Mouse (Mus musculus): Measurements from ENCODE around the gene Fastk.
A peak's percentile ranks its signal among the peaks of the same experiment; 100 is the strongest.

The Fastk gene

DNA sequence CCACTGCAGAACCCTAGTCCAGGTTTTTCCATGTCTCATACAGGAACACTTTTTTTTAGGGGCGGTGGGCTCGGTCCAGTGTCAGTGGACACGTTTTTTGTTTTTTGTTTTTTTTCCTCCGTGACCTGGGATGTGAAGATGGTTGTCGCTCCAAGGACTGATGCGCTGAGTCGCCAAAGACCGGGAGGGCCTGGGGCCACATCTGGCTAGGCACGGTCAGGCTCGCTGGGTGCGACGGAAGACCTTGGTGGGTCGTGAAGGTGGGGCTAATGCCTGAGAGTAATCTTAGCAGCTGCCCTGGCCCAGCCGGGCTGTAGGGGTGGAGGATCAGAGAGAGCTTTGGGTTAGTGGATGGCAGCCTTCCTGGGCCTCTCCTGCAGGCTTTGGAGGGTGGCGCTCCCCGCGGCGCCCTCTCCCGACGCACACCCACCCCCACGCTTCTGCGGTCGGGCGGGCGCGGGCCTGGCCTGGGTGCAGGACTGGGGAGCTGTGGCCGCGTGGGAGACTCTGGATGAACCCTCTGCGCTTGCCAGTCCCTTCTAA lies 7.7 kb upstream of the Fastk start:
- DNase-seq (ENCODE audit: low spot score) = no peak

DNA sequence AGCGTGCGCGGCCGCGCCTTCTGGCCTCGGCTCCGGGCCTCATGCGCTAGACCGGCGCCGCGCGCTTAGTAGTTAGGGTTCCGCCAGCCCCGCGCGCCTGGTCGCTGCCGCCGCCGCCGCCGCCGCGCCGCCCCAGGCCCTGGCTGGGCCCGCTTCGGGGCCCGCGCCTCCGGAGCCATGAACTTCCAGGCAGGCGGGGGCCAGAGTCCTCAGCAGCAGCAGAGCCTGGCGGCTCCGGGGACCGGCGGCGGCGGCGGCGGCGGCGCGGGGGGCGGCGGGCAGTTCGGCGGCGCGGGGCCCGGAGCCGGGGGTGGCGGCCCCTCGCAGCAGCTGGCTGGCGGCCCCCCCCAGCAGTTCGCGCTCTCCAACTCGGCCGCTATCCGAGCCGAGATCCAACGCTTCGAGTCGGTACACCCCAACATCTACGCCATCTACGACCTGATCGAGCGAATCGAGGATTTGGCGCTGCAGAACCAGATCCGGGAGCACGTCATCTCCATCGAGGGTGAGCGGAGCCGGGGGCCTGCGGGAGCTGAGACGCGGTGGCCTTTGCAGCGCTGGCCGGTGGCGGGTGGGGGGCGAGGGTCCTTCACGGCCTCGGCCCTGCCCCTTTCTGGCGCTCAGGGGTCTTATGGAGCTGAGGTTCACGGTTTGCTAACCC lies 7.1 kb upstream of the Fastk start, which contains the start of gene Agap3:
Agap3 (plus strand) TSS at position 148 of the 661 bp plus-strand sequence.
- no peak for DNase-seq (ENCODE audit: low spot score)

DNA sequence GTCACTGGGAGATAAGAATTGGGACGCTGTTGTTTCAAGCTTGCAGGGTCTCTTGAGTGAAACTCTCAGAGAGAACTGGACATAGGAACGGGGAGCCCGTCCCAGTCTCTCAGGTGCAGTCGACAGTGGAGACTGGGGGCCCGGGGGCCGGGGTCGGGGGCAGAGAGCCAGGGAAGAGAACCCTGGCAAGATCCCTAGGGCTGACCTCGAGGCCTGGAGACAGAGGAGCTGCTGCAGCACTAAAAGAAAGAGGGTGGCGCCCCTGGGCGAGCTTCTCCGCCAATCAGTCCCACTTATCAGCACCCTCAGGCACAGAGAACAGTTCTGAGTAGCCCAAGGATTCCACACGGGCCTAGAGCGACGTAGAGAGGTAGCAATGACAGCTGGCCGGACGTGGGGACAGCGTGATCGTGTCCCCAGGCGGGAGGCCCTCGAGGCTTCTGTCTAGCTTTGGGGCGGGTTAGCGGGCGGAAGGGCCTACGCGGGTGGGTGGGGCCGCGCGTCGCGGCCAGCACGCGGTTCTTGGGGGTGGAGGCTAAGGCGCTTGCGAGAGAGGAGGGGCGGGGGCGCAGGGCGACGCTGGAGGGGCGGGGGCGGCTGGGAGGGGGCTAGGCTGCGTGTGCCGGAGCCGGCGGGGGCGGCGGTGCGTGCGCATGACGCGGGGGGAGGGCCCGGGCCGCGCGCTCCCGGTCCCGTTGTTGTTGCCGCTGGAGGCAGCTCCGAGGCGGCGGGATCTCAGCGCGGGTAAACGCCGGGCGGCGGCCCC lies 6.4 kb upstream of the Fastk start:
- peak; percentile 85 for DNase-seq (ENCODE audit: low spot score)

DNA sequence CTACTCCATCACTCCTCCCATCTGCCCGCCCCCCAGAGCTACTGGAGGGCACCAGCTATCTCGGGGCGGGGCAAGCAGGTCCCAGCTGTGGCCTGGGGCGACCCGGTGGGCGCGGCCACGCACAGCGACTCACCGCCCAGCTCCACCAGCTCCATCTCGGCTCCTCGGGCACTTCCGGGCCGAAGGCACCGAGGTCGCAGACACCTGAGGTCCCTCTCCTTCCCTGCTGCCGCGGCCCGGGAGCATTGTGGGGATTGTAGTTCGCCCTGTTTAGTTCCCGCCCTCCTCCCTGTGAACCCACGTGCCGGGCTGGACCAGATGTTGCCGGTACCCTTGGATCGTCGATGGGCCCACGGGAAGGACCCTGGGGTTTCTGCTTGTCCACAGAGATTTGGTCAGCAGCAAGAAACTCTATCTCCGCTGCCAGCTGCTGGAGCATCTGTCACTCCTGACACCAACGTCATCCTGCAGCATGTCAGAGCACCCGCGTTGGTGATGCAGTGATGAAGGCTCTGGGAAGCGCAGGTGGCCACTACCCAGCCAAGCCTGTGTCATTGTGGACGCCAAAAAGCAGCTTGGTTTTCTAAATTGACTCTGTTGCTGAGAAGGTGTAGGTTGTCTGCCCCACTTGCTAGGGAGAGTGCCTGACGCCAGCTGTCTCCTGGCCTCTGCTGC lies 2.7 kb upstream of the Fastk start, which contains the start of gene Tmub1:
Tmub1 (minus strand) TSS at position 231 of the 675 bp plus-strand sequence.
- peak; percentile 85 for DNase-seq (ENCODE audit: low spot score)

DNA sequence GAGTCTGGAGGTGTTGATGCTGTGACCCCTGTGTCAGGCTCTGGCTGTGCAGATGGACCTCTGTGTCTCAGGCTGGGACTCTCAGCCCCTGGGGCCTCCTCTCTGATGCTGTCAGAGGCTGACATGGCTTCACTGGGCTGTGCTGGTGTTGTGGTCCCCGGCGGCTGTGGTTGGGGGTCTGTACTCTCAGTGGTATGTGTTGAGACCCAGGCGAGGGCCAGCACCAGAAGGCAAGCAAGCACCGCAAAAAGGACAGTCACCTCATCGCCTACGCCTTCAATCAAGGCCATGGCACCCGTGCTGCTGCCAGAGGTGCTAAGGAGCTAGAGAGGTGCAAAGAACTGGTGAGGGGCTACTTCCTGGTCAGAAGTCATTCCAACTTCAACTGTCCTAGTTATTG lies 1.5 kb upstream of the Fastk start:
- no peak for DNase-seq (ENCODE audit: low spot score)

DNA sequence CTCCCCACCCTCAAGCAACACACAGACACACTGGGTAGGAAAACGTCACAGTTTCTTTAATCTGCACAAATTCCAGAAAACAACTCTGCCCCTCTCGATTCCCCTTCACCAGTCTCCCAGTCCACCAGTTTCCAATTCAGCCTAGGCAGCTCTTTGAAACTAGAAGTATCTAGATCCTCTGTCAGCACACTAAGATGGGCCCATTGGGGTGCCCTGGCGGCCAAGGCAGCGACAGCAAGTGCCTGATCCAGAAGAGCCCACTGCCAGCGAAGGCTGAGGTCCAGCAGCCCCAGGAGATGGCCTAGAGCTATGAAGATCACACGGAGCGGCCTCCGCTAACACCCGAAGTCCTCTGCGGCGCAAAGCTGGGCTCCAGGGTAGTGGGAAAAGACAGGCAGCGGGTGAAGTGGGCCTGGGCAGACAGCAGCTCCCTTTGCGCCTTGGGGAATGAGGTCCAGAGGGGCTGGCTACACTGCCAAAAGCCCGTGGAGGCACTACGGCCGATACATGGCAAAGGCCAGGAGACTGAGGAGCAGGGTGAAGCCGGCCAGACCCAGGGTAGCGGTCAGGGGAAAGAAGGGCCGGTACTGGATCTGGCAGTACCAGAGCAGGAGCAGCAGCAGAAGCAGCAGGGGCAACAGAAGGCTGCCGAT lies 467 bp upstream of the Fastk start:
- no peak for DNase-seq (ENCODE audit: low spot score)

DNA sequence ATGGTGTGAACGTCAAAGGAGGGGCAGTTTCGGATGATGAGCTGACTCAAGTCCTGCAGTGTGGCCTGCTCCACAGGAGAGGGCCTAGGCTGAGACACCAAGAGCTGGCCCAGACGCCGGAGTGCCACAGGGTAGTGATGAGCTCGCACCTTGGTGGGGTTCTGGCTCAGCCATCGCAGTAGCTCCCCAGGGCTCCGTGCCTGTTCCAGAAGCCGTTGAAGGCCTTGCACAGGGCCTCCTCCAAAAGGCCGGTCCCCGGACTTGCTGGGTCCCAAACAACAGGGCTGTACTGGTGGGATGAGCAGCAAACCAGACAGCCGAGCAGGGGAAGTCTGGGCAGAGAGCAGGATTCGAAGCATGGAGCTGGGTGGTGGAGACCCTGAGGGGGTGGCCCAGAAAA lies 1.2 kb downstream of the Fastk start:
- no peak for DNase-seq (ENCODE audit: low spot score)

DNA sequence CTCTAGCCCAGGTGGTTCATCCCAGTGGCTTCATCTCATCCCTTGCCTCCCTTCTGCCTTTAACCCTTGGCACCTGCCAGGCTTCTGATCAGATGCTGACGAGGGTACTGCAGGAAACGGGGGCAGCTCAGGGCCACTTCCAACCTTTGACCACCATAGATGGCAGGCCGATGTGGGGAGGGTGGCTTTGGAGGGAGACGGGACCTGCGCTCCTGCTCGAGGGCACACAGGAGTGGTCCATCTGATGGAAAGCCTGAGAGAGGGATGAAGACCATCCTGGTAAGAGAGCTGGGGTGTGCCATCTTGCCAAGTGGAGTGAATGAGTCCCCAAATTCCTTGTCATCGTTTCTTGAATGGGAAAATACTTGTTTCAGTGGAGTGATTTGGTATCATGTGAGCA lies 1.9 kb downstream of the Fastk start:
- no peak for DNase-seq (ENCODE audit: low spot score)

DNA sequence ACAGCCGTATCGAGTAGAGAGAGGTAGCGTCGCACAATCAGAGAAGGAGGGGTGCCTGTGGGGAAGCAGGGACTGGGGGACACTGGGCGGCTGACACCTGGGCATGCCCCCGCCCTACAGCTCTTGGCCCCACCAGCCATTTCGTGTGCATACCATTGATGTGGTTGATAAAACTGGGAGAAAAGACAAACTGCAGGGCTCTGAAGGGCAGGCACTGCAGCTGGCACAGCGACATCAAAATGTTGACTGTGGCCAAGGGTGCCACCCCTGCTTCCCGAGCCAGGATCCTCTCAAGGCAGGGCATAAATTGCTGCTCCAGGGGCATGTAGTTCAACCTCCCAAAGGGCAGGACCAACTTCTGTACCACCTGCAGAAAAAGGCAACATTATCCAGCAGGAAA lies 3.1 kb downstream of the Fastk start:
- no peak for DNase-seq (ENCODE audit: low spot score)

DNA sequence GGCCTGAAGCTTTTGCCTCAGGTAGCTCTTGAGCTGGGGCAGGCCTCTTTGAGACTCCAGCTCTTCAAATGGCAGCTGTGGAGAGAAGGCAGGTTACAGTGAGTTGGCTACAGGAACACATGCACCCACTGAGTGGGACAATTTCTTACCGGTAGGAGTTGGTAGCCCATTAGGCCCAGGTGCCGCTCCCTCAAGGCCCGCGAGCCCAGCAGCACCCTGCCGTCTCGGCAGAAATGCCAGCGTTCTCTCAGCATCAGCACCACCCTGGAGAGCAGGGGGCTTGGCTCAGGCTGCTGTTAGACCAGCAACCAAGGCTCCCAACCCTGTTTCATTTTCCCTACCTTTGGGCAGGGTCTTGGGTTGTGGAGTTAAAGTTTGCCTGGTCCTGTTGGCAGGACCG lies 3.9 kb downstream of the Fastk start:
- DNase-seq (ENCODE audit: low spot score) = no peak

DNA sequence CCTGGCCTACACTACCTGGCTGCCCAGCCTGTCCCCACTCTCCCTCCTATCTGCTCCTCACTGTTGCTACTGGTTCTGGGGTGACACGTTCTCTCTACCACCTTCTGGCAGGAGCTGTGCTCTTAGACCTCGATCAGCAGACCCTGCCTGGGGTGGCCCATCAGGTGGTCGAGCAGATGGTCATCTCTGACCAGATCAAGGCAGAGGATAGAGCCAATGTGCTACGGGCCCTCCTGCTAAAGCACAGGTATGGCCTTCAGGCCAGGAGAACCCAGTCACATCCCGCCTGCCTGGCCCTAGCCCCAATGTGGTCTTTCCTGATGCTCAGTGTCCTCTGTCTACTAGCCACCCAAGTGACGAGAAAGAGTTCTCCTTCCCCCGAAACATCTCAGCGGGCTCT lies 11.1 kb downstream of the Fastk start:
- no peak for DNase-seq (ENCODE audit: low spot score)

DNA sequence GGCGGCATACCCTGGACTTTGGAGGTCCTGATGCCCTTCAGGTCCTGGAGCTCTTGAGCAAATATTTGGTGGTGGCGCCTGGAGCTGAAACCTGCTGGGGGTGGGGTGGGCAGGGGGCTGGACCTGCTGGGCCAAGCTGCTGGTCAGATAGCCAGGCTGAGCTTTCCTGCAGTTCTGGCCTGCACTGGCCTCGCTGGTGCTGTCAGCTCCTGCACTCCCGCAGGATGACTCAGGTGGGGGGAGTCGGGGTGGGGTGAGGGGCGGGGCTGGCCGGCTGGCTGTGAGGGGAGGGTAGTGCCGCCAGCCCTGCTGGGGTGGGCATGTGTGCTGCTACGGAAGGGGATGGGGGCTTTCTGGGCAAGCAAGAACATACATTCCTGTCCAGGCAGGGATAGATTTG lies 16.5 kb downstream of the Fastk start:
- DNase-seq (ENCODE audit: low spot score) = no peak

DNA sequence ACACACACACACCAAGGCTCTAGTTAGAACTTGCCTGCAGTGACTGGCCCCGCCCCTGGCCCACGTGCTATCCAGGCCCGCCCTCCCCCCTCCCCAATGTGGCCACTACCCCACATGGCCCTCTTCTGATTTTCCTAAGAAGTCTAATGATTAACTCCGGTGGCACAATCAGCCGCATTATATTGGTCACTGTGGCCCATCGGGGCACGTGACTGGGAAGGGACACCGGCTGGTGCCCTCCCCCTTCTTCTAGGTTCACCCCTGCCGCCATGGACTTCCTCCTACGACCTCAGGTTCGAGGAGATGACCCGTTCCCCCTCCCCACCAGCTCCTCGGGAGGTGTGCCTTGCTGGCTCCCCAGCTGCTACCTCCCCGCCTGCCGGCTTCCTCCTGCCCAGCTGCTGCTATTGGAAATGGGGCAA lies 17.1 kb downstream of the Fastk start:
- no peak for DNase-seq (ENCODE audit: low spot score)

DNA sequence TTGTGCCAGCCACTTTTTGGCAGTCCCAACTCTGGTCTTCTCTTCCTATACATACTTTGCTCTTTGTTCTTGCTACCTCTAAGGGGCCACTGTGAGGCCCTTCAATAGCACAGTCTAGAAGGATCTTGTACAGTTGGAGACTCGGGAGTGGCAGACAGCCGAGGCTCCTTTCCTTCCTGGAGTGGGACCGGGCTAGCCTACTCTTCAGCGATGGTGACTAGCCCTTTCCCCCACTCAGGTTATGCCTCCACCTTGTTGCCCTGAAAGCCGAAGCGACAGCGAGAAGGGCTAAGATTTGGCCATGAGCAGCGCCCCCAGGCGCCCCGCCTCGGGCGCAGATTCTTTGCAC lies 17.8 kb downstream of the Fastk start:
- no peak for DNase-seq (ENCODE audit: low spot score)

DNA sequence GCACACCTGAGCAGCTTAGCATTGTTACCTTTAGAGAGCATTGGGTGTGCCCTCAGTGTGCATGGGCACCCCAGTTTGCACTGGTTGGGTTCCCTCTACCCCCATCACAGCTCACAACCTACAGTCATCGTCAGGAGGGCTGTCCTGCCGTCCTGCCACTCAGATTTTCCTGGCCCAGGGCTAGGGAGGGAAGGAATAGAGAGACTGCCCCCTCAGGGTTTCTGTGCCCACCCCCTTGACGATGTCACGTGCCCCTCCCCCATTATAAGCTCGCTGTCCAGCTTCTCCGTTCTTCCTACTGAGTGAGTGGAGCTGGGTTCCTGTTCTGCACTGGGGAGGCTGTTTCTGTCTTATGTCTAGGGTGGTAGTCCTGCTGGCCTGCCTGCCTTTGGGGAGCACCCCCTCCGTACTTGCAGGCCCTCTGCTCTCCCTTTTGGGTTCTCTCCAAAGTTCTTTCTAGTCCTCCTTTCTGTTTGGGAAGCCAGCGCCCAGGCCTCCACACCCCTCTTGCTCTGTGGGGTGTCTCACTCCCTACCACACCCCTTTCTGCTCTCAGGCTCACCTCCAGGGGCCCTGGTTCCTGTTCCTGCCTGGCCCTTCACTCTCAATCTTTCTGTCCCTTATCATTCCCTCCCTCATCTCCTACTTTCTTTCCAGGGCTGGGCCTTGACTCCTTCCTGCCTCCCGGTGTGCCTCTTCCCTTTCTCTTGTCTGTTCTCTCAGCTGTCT lies 18.4 kb downstream of the Fastk start:
- no peak for DNase-seq (ENCODE audit: low spot score)

DNA sequence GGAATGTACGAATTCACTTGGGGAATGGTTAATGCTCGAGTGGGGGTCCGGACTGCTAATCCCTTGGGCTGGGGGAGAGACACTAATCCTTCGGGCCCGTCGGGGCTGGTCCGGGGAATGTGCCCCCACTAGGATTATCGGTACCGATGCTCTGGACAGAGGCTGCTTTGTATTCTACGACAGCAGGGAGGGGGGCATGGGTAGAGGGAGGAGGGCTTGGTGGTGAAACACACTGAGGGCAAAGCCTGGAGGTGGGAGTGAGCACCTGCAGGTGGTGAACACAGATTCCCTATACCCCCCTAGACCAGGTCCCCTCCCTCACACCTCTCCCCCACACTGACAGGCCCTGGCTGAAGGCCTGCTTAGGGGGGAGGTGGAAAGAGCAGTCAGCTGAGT lies 19.1 kb downstream of the Fastk start:
- DNase-seq (ENCODE audit: low spot score) = peak; percentile 64

DNA sequence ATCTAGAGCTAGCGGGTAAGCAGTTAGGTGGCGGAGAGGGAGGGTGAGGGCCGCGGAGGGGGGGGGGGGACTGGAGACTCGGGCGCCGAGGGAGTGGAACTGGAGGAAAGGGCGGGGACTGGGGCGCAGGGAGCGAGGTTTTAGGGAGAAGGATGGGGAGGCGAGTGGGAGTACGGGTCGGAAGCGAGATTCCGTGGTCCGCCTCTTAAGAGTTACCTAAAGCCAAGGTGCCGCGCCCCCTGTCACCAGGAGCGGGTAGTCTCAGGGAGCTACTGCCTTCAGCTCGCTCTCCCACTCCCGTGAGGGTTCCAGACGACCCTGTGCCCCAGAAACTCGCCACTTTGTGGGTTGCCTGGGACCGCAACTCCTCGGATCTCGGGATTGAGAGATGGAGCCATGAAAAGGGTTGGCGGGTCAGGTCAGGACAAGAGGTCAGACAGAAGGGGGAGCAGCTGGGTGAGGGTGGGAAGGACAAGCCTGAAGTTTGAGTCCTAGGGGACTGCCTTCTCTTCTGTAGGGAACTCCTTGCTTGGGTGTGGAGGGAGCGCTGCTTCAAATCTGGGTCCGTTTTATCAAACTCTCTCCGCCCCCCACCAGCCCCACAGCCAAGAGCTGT lies 19.6 kb downstream of the Fastk start:
- DNase-seq (ENCODE audit: low spot score) = peak; percentile 72

DNA sequence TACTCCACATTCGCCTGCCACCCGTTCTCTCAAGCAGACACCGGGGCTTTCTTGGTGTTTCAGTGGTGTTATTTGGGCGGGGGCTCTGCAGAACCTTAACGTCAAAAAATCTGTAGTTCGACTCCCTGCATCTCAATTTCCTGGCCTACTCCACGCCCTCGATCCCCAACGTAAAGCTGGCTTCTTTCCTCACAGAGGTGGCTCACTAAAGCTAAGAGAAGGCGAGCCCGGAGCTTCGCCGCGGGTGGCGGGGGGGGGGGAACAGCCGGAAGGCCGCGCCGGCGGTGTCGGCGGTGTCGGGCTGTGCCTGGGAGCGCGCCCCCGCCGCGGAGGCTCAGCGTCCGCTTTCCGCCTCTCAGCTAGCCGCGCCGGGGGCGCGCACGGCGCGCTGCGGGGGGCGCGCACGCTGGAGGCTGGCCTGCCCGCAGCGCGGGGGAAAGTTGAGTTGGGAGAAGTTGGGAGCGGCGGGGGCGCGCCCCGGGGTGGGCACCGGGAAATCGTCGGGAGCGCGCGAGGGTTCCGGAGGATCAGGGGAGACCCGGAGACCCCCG lies 20.2 kb downstream of the Fastk start:
- DNase-seq (ENCODE audit: low spot score) = peak; percentile 87

DNA sequence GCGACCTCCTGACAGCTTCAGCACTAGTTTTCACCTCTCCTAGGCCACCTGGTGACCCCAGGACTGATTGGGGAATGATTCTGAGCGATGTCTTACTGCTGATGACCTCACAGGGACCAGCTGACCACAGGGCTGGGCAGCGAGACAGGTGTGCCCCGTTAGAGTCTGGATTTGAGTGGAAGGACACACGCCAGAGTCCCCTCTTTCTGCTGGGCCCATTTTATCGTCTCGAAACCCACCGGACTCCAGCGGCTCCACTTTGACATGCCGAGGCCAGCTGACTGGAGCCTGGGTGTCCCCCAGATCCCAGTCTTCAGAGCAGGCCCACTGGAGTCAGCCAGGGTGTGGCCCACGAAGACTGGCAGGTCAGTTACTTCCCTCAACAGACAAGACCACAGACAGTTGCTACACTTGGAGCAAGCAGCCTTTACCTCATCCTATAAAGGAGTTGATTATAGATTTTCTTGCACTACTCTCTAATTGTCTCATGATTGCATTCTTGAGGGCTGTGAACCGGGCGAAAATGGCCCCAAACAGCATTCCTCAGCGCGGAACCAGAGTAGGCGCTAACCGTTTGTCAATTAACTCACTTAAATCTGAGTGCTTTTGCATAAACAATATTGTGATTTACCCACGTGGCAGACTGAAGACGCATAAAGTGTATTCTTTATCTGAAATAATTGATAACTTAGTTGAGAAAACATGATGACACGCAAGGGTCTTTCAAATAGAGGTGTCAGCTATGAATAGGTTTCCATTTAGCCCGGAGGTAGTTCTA lies 20.9 kb downstream of the Fastk start:
- peak; percentile 60 for DNase-seq (ENCODE audit: low spot score)
